Mouse (Mus musculus) spleen, adult 2 months (tissue): ENCODE results near the gene Myl4. TPM values are rescaled to one million over a fixed set of nuclear protein-coding genes. Genes with fewer than 3 reads are reported as not detected.

ENCODE experiments used
- DNase-seq, 2 experiments: peaks; one replicate each; pipeline versions ENCODE4 v3.0.0 to v3.0.0-alpha.2; 2012 to 2021; ENCODE audit warnings: low spot score in 2 of 2, low read depth in 1 of 2
- H3K27ac ChIP-seq: fragments of 200-500 bp; 2 replicates; pipeline ENCODE4 v1.5.1; 2012; ENCODE audit warnings: low read length, inconsistent platforms; ENCODE audit not compliant: insufficient read depth
- H3K27me3 ChIP-seq: fragments of 200-500 bp; 2 replicates; pipeline ENCODE4 v1.6.1; 2012; ENCODE audit warnings: mild to moderate bottlenecking, moderate library complexity, low read length, inconsistent platforms; ENCODE audit not compliant: control insufficient read depth, insufficient read depth
- H3K36me3 ChIP-seq: fragments of 200-500 bp; 2 replicates; pipeline ENCODE4 v1.6.1; 2012; ENCODE audit warnings: mild to moderate bottlenecking, low read length, inconsistent platforms; ENCODE audit not compliant: control insufficient read depth, insufficient read depth
- H3K4me1 ChIP-seq: fragments of 200-500 bp; 2 replicates; pipeline ENCODE4 v1.6.1; 2011; ENCODE audit warnings: inconsistent platforms; ENCODE audit not compliant: control insufficient read depth, insufficient read depth, insufficient read length
- H3K4me3 ChIP-seq: fragments of 200-500 bp; 2 replicates; pipeline ENCODE4 v1.5.1; 2011; ENCODE audit warnings: mild to moderate bottlenecking, inconsistent platforms; ENCODE audit not compliant: insufficient read depth, insufficient read length; ENCODE audit errors: extremely low read depth
- CTCF ChIP-seq: fragments of 200-500 bp; IDR thresholded peaks from 2 replicates; pipeline ENCODE4 v1.5.1; 2011; ENCODE audit warnings: mild to moderate bottlenecking, inconsistent platforms; ENCODE audit not compliant: insufficient read depth, insufficient read length, insufficient replicate concordance; ENCODE audit errors: extremely low read depth
- POLR2A ChIP-seq: fragments of 200-500 bp; IDR thresholded peaks from 2 replicates; pipeline ENCODE4 v1.6.1; 2011; ENCODE audit warnings: low read depth, low read length, inconsistent platforms
- WGBS: fragments of 180-500 bp; shearing (Covaris S2); methylation state at CpG from one replicate; pipeline ENCODE4 v1.1.7; 2018; 5-methylcytosine and 5-hydroxymethylcytosine counted together
- polyA plus RNA-seq: library from polyadenylated mRNA; depleted of rRNA; stranded (reverse); fragments of >200 nt; gene quantifications from 2 replicates; pipeline ENCODE4 v1.2.3, GENCODE M21; 2012

Myl4 gene
- polyA plus RNA-seq, 1 experiment: 10.5 TPM

- no peak overlapping the region for H3K27ac ChIP-seq
- no peak overlapping the region for H3K4me3 ChIP-seq
- H3K4me1 ChIP-seq: peaks cover 4% of the 10 kb centered on the region; the same call in 1 of the 2 replicates
- WGBS: 60% methylated on average over 5 of the region's 5 CpGs
- H3K27me3 ChIP-seq: no peaks in the 10 kb centered on the region
- no peaks in the 10 kb centered on the region for H3K36me3 ChIP-seq
- no peak for TF ChIP-seq CTCF
- TF ChIP-seq POLR2A: no peak
- DNase-seq: no peak
Measured at GRCm38 (mm10) chr11:104580606-104581005, 30.1 kb downstream of the Myl4 start.

- Histone ChIP-seq H3K4me1 (peaks cover 4% of the 10 kb centered on the region; the same call in 1 of the 2 replicates), H3K36me3 (no peaks in the 10 kb centered on the region), H3K27me3 (no peaks in the 10 kb centered on the region), H3K27ac (peak overlapping the region; percentile 76), H3K4me3 (peak overlapping the region; percentile 65)
- peak; percentile 55 to 60 for DNase-seq
- TF ChIP-seq CTCF (no peak), POLR2A (0 out of 2 replicates have a peak, but pooled peaks have one; percentile 7)
- WGBS: 4% methylated on average over 18 of the region's 18 CpGs
Measured at GRCm38 (mm10) chr11:104581446-104582307, 31.2 kb downstream of the Myl4 start.

- no peaks in the 10 kb centered on the region for H3K36me3 ChIP-seq
- peak overlapping the region; percentile 76 for H3K27ac ChIP-seq
- H3K4me1 ChIP-seq: peaks cover 4% of the 10 kb centered on the region; the same call in 1 of the 2 replicates
- H3K27me3 ChIP-seq: no peaks in the 10 kb centered on the region
- WGBS: 16% methylated on average over 2 of the region's 2 CpGs
- peak overlapping the region; percentile 35 for H3K4me3 ChIP-seq
- TF ChIP-seq CTCF (no peak), POLR2A (no peak)
- DNase-seq: no peak
Measured at GRCm38 (mm10) chr11:104582308-104582606, 31.8 kb downstream of the Myl4 start.

- Histone ChIP-seq H3K27ac (peak overlapping the region; percentile 76), H3K4me3 (peak overlapping the region; percentile 33; the same call in 1 of the 2 replicates), H3K27me3 (no peaks in the 10 kb centered on the region), H3K36me3 (no peaks in the 10 kb centered on the region), H3K4me1 (peaks cover 4% of the 10 kb centered on the region; the same call in 1 of the 2 replicates)
- WGBS: 20% methylated on average over 13 of the region's 13 CpGs
- peak; percentile 49 to 74 for DNase-seq
- TF ChIP-seq CTCF (no peak), POLR2A (no peak)
Measured at GRCm38 (mm10) chr11:104582630-104583364, 32.3 kb downstream of the Myl4 start.

GRCm38 (mm10) chr11:104585495-104585894 lies 35.0 kb downstream of the Myl4 start:
- Histone ChIP-seq H3K27ac (no peak overlapping the region), H3K4me1 (peaks cover 4% of the 10 kb centered on the region; the same call in 1 of the 2 replicates), H3K36me3 (no peaks in the 10 kb centered on the region), H3K27me3 (no peaks in the 10 kb centered on the region), H3K4me3 (no peak overlapping the region)
- no peak for DNase-seq
- TF ChIP-seq POLR2A (no peak), CTCF (no peak)
- WGBS: 90% methylated on average over 5 of the region's 5 CpGs

GRCm38 (mm10) chr11:104587904-104588303 lies 37.4 kb downstream of the Myl4 start:
- WGBS: 94% methylated on average over 9 of the region's 9 CpGs
- Histone ChIP-seq H3K36me3 (no peaks in the 10 kb centered on the region), H3K4me3 (no peak overlapping the region), H3K4me1 (peaks cover 3% of the 10 kb centered on the region; the same call in 1 of the 2 replicates), H3K27ac (no peak overlapping the region), H3K27me3 (no peaks in the 10 kb centered on the region)
- no peak for DNase-seq
- TF ChIP-seq CTCF (no peak), POLR2A (no peak)

- 96% methylated on average over 2 of the region's 2 CpGs for WGBS
- no peak overlapping the region for H3K27ac ChIP-seq
- H3K4me1 ChIP-seq: no peaks in the 10 kb centered on the region; the same call in 1 of the 2 replicates
- no peaks in the 10 kb centered on the region for H3K36me3 ChIP-seq
- TF ChIP-seq POLR2A: no peak
- no peak for TF ChIP-seq CTCF
- no peaks in the 10 kb centered on the region for H3K27me3 ChIP-seq
- no peak overlapping the region for H3K4me3 ChIP-seq
- DNase-seq: no peak
Measured at GRCm38 (mm10) chr11:104588513-104588912, 38.0 kb downstream of the Myl4 start.
